Mouse (Mus musculus) embryo, embryonic 9.5 days (tissue): Measurements from ENCODE around the gene Shmt2.

Experiments
- DNase-seq: peaks from one replicate; pipeline ENCODE4 v3.0.0-alpha.2; 2017; ENCODE audit errors: extremely low spot score

Shmt2 gene

DNA sequence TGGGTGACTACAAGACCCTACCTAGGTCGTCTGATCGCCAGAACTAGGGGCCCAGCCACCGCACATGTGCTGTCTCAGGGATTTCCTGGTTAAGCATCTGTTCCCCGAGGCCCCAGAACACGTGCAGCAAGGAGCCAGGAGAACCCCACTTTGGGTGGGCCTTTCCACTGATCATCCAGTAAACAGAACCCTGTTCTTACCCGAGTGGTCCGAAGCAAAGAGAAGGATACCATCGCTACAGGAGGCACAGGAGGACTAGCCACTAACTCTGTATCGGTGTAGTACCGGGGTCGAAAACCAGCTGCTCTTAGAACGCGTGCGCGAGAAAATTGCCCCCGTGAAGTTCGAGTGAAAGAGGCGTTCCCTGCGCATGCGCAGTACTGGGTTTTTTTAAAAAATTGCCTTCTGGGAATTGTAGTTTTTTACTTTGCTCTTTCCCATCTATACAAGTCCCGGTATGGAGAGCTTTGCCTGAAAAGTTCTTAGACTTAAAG is at the start of gene Shmt2:
TSS of gene Shmt2 (minus strand) at position 357 of the 494 bp plus-strand sequence.
- DNase-seq, result peak; percentile 91

DNA sequence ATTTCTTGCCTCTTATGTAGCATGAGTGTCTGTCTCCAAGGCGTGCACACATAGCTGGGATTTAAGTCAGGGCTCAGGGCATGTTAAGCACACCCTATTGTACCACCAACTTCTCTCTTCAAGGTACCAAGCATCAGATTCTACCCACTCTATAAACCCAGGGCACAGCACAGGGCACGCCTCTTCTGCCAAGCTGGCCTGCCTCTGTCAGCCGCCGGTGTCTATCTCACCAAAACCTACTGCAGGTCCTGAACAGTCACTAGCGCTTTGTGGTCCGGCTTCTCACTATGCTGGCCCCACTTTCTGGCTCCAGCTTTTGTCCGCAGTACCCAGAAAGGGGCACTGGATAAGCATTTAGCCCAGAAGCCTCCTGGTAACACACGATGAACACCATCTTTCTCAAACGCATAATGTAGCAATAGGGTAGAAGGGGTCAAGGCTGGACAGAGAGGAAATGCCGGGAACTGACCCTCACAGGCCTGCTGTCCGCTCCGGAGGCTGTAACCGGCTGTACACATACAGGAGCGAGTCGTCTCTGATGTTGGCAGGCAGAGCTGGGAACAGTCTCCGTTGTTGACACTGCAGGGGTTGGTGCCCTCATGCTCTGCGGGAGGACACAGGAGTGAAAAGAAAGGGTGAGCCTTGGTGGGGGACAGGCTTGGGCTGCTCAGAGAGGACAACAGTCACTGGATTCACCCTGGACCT is 48.8 kb upstream of the Shmt2 start:
- DNase-seq, result no peak

DNA sequence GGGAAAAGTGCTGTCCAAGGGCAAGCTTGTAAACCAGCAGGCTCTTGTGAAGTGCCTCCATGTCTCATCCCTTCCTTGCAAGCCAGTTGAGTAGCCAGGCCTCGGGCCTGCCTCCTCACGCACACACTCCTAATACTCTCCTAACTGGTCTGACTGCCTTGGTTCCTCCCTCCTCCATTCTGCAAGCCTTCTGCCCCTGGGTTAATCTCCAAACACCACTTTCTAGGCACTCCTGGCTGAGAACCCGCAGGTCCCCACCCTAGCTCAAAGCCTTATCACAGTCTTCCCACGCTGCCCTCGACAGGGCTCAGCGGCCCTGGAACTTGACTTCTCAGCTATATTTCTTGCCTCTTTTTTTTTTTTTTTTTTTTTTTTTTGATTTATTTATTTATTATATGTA is 48.1 kb upstream of the Shmt2 start:
- DNase-seq, result no peak

DNA sequence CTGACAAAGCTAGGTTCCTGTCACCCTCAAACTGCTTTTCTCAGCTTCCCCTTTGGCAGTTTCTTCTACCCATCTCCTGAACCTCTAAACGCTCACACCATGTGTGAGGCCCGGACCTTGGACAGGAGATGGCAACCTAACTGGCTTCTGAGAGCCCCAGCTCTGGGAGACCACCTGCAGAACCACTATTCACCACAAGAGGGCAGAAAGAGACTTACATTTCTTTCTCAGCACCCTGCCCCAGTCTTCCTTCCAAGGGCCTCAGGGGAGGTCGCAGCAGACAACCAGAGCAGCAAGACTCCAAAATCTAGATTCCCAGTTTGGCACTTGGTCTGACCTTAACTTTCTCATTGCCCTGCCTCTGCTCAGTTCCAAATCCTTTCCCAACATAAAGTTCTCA is 47.2 kb upstream of the Shmt2 start:
- DNase-seq, result peak; percentile 78

DNA sequence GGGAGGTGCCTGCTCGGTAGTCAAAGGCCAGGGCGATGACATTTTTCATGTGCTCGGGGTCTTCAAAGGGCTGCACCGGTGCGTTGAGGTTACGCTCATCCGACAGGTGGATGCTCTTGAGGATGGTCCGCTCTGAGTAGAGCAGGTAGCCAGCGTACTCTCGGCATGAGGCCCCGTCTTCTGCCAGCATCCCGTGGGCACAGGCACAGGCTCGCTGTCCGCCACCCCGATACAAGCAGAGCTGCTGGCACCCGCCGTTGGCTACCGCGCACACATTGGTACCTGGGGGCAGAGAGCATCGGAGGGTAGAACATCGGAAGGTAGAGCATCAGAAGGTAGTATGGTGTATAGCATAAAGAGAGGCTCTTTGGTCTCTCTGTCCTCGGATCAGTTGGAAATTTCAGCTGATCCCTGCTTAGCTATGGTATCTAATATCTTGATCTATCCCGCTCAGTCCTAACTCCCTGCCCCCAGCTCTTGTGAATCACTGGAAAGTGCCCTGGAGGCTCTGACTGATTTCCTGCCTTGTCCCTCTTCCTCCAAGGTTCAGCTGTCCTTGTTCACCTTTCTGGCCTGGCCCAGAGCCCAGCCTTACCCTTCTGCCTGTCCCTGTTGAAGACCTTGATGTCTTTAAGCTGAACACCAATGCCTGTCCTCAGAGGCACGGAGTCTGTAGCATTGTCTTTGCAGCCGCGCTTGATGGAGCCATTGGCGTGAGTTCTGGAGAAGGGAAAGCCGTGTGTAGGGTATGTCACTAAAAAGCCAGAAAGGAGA is 44.5 kb upstream of the Shmt2 start:
- no peak for DNase-seq

DNA sequence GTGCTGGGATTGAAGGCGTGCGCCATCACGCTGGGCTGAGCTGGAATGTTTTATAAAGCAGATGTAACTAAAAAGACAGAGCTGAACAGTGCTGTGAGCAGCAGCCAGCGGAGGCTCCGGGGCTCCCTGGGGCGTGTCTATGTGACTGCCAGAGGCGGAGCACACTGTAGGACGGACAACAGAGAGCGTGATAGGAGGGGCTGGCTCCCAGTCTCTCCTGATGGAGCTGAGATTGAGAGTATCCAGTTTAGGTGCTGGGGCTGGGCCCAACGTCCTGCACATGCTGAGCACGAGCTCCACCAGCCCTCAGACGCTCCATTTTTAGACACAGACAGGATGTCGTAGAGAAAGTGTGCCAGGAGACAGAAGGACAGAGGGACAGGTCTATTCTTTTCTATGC is 42.1 kb upstream of the Shmt2 start:
- no peak for DNase-seq

DNA sequence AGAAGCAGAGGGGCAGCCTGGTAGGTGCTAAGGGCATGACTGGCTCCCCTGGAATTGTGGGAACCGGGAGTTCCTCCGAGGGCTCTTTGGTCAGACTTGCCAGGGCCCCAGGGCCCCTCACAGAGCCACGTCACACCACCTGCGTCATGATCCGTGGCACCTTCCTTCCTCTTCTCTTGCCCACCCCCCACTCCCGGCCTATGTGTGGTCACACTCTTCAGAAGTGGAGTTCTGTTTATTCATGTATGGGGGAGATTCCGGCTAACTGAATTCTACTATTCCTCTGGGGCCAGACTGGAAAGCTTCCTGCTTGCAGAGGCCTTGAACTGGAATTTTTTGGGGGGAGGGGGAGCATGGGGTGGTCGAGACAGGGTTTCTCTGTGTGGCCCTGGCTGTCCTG is 41.6 kb upstream of the Shmt2 start:
- no peak for DNase-seq

DNA sequence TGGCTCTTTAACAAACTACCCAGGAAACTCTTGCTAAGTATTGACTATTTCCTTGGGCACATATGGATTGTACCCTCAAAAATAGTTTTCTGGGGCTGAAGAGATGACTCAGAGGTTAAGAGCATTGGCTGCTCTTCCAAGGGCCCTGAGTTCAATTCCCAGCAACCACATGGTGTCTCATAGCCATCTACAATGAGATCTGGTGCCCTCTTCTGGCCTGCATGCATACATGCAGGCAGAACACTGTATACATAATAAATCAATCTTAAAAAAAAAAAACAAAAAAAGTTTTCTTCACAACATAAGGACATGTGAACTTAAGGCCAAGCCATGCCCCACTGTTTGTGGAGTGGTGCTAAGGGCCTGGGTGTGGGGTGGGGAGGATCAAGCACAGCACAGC is 38.9 kb upstream of the Shmt2 start:
- DNase-seq, result no peak

DNA sequence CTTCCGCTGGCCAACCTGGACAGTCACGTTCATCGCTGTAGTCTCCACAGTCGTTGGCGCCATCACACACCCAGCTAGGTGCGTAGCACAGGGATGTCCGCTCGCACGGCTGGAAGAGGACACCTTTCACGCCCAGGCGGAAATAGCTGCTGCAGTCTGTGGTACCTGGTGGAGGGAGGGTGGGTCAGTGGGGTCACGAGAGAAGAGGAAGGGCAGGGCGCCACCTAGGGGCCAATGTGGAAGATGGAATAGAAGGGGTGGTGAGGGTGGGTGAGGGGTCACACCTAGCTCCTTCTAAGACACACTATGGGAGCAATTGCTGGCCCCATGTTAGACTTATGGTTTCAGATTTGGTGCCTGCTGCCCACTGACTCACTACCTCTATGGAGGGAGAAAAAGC is 35.2 kb upstream of the Shmt2 start:
- no peak for DNase-seq

DNA sequence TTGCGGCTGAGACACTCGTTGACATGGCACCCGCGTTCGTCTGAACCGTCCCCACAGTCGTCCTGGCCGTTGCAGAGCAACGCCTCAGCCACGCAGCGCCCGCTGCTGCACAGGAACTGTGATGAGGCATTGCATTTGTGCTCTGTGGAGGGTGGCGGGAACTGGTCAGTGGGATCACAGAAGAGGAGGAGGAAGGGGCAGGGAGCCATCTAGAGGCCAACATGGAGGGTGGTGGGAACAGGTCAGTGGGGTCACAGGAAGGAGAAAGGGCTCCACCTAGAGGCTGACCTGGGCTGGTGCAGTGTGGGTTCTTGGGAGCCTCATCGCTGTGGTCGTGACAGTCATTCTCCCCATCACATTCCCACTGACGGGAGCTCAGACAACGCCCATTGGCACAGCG is 33.5 kb upstream of the Shmt2 start:
- peak; percentile 49 for DNase-seq

DNA sequence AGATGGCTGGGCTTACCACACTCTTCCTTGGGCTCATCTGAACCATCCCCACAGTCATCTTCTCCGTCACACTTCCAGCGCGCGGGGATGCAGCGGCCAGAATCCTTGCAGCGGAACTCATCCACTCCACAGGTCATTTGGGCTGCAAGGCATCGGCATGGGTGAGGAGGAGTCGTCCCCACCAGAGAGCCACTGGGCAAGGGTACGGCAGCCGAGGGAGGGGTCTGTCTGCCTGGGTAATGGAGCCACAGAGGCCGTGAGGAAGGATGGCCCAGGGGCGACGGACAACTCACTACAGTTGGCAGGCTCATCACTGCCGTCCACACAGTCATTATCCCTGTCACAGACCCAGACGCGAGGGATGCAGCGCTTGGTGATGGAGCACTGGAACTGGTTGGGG is 27.6 kb upstream of the Shmt2 start:
- no peak for DNase-seq

DNA sequence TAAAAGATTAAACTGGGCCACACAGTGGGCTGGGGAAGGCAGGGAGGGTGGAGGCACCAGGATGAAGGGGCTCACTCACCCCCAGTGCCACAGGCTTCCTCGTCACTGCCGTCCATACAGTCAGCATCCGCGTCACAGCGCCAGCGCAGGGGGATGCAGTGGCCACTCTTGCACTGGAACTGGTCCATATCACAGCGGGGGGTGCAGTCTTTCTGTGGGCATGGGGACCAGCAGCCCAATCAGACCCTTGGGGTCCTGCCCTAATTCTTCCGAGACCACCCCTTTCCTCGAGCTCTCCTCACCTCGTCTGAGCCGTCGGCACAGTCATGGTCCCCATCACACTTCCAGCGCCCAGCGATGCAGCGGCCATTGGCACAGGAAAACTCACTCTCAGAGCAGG is 26.0 kb upstream of the Shmt2 start:
- DNase-seq, result no peak

DNA sequence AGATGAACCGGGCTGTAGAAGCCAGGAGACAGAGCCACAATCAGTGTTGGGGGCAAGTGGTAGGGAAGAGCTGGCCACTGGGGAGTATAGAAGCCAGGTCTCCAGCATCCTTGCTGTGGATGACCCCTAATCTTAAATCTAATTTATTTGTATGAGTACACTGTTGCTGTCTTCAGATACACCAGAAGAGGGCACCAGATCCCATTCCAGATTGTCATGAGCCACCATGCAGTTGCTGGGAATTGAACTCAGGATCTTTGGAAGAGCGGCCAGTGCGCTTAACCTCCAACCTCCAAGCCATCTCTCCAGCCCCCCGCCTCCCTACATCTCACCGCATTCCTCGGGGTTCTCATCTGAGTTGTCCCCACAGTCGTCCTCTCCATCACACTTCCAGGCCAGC is 24.3 kb upstream of the Shmt2 start:
- DNase-seq, result no peak

DNA sequence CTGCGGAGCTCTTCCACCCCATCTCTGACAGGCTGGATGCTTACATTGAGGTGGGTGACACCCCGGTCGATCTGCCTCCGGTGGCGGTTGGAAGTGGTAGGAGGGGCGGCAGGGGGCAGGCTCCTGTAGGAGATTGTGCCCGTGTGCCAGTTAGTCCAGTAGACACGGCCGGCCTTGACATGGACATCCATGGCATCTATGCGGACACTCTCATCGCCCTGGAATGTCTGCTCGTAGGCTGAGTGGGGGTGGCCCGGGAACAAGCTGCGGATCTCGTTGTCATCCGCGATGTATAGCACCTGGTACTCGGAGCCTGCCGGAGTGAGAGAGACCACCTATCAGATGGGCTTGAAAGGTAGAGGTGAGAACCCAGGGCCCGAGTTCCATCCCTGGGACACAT is 22.1 kb upstream of the Shmt2 start:
- DNase-seq, result no peak

DNA sequence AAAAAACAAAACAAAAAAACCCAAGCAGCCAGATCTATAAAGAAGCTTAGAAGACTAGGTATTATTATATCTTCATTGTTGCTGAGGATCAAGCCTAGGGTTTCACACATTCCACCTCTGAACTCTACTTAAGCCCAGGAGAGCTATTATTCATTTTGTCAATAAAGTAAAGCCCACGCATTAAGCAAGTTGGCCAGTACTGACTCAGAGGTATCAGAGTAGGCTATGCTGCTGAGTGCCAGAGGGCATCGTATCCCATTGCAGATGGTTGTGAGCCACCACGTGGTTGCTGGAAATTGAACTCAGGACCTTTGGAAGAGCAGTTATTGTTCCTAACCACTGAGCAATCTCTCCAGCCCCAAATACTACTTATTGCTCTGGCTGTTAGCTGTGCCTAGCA is 21.7 kb upstream of the Shmt2 start:
- no peak for DNase-seq

DNA sequence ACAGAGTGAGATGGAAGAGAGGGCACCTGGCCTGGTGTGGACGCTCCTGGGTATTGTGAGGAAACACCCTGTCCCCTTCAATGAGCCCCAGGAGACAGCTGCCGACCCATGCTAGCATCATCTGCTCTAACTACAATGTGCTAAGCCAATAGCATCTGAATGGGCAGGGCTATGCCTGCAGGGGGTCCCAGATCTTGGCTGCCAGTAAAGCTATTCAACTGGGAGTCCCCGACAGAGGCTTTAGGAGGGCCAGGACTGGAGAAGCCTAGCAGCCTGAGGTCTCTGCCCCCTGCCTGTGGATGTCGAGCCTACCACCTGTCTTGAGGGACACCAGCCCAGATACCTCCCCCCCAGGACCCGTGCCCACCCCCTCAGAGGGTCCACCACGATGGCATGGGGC is 20.5 kb upstream of the Shmt2 start:
- DNase-seq, result no peak

DNA sequence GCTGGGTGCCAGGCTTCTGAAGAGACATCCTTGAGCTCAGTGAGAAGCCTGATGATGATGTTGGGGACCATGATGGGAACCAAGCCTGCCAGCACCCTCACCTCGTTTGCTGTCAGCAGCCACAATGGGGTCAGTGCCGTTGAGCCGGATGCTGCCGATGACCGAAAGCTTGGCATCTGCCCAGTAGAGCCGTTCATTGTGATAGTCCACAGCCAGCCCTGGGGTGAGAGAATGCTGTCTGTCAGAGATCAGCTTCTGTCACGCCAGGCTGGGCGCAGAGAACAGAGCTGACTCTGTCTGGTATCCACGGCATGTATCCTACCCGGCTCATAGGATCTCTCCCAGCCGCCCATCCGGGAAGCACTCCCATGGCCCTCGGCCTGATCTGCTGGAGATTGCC is 19.8 kb upstream of the Shmt2 start:
- no peak for DNase-seq

DNA sequence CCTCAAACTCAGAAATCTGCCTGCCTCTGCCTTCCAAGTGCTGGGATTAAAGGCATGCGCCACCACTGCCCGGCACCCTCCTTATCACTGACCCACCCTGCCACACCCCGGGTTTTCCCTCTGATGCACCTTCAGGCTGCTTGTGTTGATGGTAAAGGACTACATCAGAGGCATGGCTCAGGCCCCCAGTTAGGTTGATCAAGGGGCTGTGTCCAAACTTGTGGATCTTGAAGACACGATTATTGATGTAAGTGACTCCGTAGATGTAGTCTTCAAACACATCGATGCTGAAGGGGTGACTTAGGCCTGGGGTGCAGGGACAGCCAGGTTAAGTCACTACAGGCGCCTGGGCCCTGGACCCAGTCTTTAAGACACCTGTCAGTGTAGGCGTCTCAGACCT is 19.3 kb upstream of the Shmt2 start:
- no peak for DNase-seq

DNA sequence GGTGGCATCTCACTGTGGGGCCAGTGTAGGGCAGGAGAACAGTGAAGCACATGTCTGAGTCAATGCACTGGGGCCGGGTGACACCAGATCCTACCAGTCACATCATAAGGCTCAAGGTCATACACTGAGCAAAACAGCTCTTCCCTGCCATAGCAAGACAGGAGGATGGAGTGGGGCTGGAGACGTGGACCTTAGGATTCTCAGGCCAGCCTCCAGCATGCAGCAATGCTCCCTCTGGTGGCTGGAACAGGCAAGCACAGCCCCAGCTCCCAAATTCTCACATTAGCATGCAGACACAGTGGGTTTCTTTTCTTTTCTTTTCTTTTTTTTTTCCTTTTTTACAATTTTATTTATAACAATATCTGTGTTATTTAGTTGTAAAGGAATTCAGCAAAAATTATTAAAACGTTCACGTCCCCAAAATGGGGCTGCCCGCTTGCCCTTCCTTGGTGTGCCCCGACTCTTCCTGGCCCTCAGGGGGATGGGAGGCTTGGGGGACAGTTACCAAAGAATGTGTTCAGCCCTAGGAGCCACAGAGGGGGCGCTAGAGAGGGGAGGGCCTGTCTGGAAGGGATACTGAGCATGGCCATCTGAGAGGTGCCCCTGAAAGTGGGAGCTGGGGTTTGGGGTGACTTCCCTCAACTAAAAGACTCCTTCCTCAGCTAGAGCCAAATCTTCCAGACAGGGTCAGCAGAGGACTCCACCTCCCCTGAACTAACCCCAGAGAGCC is 15.8 kb upstream of the Shmt2 start:
- DNase-seq, result peak; percentile 65

DNA sequence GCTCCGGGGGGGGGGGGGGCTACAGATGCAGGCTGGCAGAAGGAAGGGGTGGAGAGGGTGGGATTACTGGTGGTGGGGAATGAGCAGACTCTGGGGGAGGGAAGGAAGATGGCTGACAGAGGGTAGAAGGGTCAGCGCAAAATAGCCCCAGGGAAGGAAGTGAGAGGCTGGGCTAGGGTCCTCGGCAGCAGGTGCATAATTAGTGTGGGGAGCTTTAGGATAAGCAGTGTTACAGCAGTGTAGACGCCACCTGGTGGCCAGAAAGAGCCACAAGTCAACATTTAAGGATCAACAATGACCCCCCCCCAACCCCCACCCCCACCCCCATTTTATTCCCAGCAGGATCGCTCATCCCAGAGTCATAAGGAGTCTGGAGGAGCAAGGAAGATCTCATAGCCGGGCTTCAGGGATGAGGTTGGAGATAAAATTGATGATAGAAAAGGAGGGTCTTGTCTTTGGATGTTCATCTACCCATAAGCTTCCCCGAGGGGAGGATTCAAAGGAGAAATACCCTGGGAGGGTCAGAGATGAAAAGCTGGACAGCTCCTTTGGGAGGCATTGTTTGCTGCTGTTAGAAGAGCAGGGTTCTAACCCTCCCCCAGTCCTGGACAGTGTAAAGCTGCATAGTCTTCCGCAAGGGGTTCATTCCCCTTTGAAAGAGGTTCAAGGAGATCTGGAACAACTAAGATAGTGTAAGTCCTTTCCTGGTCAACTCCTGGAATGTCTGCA is 14.5 kb upstream of the Shmt2 start:
- DNase-seq, result peak; percentile 53

DNA sequence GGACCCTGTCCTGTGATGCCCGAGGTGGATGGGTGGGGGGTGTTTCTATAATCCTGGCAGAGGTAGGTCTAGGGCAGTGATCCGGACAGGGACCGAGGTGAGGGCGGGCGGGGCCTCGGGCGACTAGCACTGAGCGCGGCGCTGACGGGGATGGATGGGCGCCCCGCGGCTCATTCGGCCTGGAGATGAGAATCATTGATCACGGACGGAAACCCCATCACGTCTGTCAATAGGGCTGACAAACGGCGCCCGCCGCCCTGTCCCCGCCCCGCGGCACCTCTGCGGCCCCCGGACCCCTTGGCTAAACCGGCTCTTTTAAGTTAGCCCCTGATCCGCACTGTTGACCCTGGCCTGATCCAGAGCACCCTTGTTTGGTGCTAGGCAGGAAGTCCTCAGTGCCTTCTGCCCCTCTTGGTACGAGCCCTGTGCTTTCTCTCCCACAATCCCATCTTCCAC is 12.7 kb upstream of the Shmt2 start:
- DNase-seq, result no peak
